Mouse (Mus musculus): Measurements from ENCODE around the gene Tbc1d13. TPM values are rescaled to one million over a fixed set of nuclear protein-coding genes. Genes with fewer than 3 reads are reported as not detected.
"Not testable (repeated sequence)": the region's sequence is repeated elsewhere in the genome, so short reads cannot be mapped to it uniquely, and the experiment has no call there.

Tbc1d13 gene
- total RNA-seq, 2 experiments from 2014 or later, result 60.4 to 71.5 TPM

- intact Hi-C loops (cut with DNase I), result no loop called here
Observed at GRCm38 (mm10) chr2:30171371-30171996, 37.9 kb downstream of the Tbc1d13 start, which contains the start of gene Endog. Gene Endog, plus strand, starts transcription at chr2:30171493.

DNA sequence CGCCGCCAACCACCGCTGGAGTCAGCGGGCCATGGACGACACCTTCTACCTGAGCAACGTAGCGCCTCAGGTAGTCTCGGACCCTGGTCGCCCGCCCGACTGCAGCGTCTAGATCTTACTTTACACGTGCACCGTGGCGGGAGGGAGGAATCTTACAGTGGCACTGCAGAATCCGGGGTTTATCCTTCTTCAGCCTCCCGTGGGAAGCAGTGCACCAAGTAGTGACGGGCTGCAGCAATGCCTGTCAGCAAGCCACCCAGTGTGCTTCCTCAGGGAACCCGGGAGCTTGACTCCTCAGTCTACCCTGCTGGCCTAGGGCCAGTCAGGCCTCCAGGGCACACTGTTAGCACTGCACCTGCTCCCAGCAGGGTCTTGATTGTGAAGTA lies 38.4 kb downstream of the Tbc1d13 start:
- intact Hi-C loops (cut with DNase I), result no loop called here
- no peak for DNase-seq (ENCODE audit: extremely low spot score in 1 of 2, low spot score in 2 of 2)

More at GRCm38 (mm10) chr2:30171371-30171996, 37.9 kb downstream of the Tbc1d13 start, which contains the start of gene Endog:
- DNase-seq (ENCODE audit: extremely low spot score in 1 of 2, low spot score in 2 of 2), result peak; percentile 87 to 92

GRCm38 (mm10) chr2:30173541-30174240 lies 40.1 kb downstream of the Tbc1d13 start:
- intact Hi-C loops (cut with DNase I), result no loop called here
- no peak for DNase-seq (ENCODE audit: extremely low spot score in 1 of 2, low spot score in 2 of 2)

GRCm38 (mm10) chr2:30175897-30176296 lies 42.4 kb downstream of the Tbc1d13 start:
- DNase-seq (ENCODE audit: extremely low spot score in 1 of 2, low spot score in 2 of 2), result no peak
- intact Hi-C loops (cut with DNase I), result no loop called here

DNA sequence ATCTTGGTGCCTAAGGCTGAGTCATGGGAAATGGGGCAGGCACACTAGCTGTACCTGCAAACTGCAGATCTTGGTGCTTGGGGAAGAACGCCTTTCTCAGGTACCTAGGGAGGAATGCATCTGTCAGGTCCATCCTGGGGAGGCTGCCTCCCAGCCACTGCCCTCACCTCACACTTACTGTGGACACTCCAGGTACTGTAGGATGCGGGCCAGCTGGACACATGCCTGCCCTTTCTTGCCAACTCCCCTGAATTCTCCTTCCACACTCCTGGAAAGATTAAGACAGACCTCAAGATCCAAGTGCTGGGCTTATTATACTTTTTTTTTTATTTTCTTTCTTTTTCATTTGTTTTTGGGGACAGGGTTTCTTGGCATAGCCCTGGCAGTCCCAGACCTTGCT lies 43.0 kb downstream of the Tbc1d13 start:
- no peak for DNase-seq (ENCODE audit: extremely low spot score in 1 of 2, low spot score in 2 of 2)
- intact Hi-C loops (cut with DNase I), result no loop called here

DNA sequence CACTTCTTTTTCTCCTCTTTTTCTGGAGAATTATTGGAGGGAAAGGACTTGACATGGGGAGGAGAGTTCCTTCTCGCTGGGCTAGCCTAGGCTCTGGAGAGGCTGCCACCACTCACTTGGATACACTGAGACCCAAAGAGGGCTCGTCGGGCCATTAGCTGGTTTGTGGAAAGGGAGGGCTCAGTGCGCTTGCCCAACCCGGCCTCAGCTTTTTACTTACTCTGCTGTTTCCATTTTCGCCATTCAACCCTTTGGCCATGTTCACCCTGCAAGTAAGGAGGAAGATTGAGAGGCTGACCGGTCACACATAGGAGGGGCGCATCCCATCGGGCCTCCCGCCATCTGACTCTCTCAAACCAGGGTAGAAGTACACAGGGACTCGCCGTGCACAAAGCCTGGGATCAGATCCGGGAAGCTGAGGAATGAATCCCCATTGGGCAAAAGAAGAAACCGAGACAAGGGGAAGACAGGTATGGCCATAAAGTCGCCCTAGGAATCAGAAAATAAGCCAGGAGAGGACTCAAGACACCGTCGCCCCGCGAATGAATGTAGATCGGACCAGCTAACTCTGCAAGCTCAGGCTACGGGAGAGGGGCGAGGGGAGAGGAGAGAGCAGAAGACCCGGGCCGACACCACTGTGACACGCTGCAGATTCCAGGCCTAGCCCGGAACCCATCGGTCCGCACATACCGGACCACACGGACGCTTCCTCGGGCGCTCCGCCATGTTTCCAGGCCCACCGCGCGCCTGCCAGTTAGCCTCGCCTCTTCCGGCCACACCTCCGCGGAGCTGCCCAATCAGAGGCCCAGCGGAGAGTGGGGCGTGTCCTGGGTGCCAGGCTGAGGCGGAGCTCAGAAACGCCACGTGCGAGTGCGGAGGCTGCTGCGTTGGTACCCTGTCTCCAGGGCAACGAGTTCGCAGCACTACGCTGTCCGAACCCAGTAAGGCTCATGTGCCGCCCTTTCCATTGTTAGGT lies 44.4 kb downstream of the Tbc1d13 start, which contains the start of gene Spout1:
Gene Spout1, minus strand, starts transcription at position 760 of the 976 bp plus-strand sequence.
- intact Hi-C loops (cut with DNase I), result no loop called here
- peak; percentile 95 to 99 for DNase-seq (ENCODE audit: extremely low spot score in 1 of 2, low spot score in 2 of 2)

DNA sequence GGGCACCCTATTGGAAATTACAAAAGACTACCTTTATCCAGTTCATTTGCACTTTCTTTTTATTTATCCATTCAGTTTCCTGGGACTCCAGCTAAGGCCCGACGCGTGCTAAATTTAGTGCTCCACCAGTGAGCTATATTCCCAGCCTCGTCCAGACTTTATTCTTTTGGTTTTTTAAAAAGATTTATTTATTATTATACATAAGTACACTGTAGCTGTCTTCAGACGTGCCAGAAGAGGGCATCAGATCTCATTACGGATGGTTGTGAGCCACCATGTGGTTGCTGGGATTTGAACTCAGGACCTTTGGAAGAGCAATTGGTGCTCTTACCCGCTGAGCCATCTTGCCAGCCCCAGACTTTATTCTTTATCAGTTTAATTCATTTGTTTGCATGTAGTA lies 45.2 kb downstream of the Tbc1d13 start:
- DNase-seq (ENCODE audit: extremely low spot score in 1 of 2, low spot score in 2 of 2); intact Hi-C loops (cut with DNase I): not testable (repeated sequence)

- intact Hi-C loops (cut with DNase I), result loop anchor here (5.0 kb wide), 1 partner anchor 85 kb away; the partner anchor contains the start of gene Phyhd1
- no peak for DNase-seq (ENCODE audit: extremely low spot score in 1 of 2, low spot score in 2 of 2)
Observed at GRCm38 (mm10) chr2:30182424-30182823, 48.9 kb downstream of the Tbc1d13 start.

- intact Hi-C loops (cut with DNase I), result loop anchor here (5.0 kb wide), 1 partner anchor 84 kb away; the partner anchor contains the start of gene Phyhd1
- DNase-seq (ENCODE audit: extremely low spot score in 1 of 2, low spot score in 2 of 2), result no peak
Observed at GRCm38 (mm10) chr2:30183721-30184120, 50.2 kb downstream of the Tbc1d13 start.

GRCm38 (mm10) chr2:30185276-30185675 lies 51.7 kb downstream of the Tbc1d13 start:
- no peak for DNase-seq (ENCODE audit: extremely low spot score in 1 of 2, low spot score in 2 of 2)
- intact Hi-C loops (cut with DNase I), result no loop called here

GRCm38 (mm10) chr2:30185681-30186080 lies 52.1 kb downstream of the Tbc1d13 start:
- DNase-seq (ENCODE audit: extremely low spot score in 1 of 2, low spot score in 2 of 2), result no peak
- intact Hi-C loops (cut with DNase I), result no loop called here

GRCm38 (mm10) chr2:30191790-30192580 lies 58.4 kb downstream of the Tbc1d13 start:
- no peak for DNase-seq (ENCODE audit: extremely low spot score in 1 of 2, low spot score in 2 of 2)
- intact Hi-C loops (cut with DNase I), result no loop called here

- intact Hi-C loops (cut with DNase I), result no loop called here
- no peak for DNase-seq (ENCODE audit: extremely low spot score in 1 of 2, low spot score in 2 of 2)
Observed at GRCm38 (mm10) chr2:30194656-30195055, 61.1 kb downstream of the Tbc1d13 start.

- intact Hi-C loops (cut with DNase I), result no loop called here
- no peak for DNase-seq (ENCODE audit: extremely low spot score in 1 of 2, low spot score in 2 of 2)
Observed at GRCm38 (mm10) chr2:30198021-30198420, 64.5 kb downstream of the Tbc1d13 start.

DNA sequence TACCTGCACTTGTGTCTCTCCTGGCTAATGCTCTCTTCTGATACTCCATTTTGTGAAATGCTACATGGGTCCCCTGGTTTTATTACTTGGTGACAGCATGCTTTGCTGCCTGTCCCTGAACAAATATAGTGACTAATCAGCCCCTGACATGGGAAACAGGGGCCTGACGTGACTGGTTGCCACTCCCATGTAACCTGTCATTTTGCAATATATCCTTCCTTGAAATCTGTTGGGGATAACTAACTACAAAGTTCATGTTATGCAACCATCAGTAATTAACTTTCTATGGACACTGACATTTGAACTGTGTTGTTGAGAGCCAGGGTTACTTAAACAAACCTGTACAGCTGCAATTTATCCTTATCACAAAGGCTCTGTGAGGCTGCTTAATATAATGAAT lies 66.4 kb downstream of the Tbc1d13 start:
- no peak for DNase-seq (ENCODE audit: extremely low spot score in 1 of 2, low spot score in 2 of 2)
- intact Hi-C loops (cut with DNase I), result no loop called here

GRCm38 (mm10) chr2:30200388-30200925 lies 66.9 kb downstream of the Tbc1d13 start:
- intact Hi-C loops (cut with DNase I), result no loop called here
- DNase-seq (ENCODE audit: extremely low spot score in 1 of 2, low spot score in 2 of 2), result no peak
